Mouse (Mus musculus) neural tube, embryonic 13.5 days (tissue): ENCODE measurements around the gene Slc5a7. TPM values are rescaled to one million over a fixed set of nuclear protein-coding genes. Genes with fewer than 3 reads are reported as not detected.
A peak's percentile ranks its signal among the peaks of the same experiment; 100 is the strongest.

Experiments
- ATAC-seq: fragments of 200-750 bp; cut with Nextera tagmentation; 2 replicates; pipeline ENCODE4 v1.8.0; 2017; ENCODE audit warnings: low read depth, mild to moderate bottlenecking, moderate TSS enrichment, moderate library complexity
- H3K27ac ChIP-seq: fragments of 300-500 bp; sonication (generic); replicated peaks from 2 replicates; pipeline ENCODE4 v1.5.1; 2015; ENCODE audit warnings: moderate library complexity, mild to moderate bottlenecking, inconsistent platforms
- H3K27me3 ChIP-seq: fragments of 300-500 bp; sonication (generic); 2 replicates; pipeline ENCODE4 v1.6.1; 2015; ENCODE audit warnings: mild to moderate bottlenecking, inconsistent platforms
- H3K36me3 ChIP-seq: fragments of 300-500 bp; sonication (generic); 2 replicates; pipeline ENCODE4 v1.6.1; 2015; ENCODE audit warnings: mild to moderate bottlenecking, inconsistent platforms
- H3K4me1 ChIP-seq: fragments of 300-500 bp; sonication (generic); replicated peaks from 2 replicates; pipeline ENCODE4 v1.6.1; 2015; ENCODE audit warnings: inconsistent platforms
- H3K4me2 ChIP-seq: fragments of 300-500 bp; sonication (generic); 2 replicates; pipeline ENCODE4 v1.6.1; 2015; ENCODE audit warnings: inconsistent platforms, mild to moderate bottlenecking, moderate library complexity
- H3K4me3 ChIP-seq: fragments of 300-500 bp; sonication (generic); 2 replicates; pipeline ENCODE4 v1.5.1; 2015; ENCODE audit warnings: mild to moderate bottlenecking, inconsistent platforms
- H3K9ac ChIP-seq: fragments of 300-500 bp; sonication (generic); 2 replicates; pipeline ENCODE4 v1.6.1; 2015; ENCODE audit warnings: moderate library complexity, mild to moderate bottlenecking, inconsistent platforms
- H3K9me3 ChIP-seq: fragments of 300-500 bp; sonication (generic); 2 replicates; pipeline ENCODE4 v1.6.1; 2016; ENCODE audit warnings: inconsistent platforms
- WGBS: fragments of 180-500 bp; shearing (Covaris S2); methylation state at CpG from one replicate; pipeline ENCODE4 v1.1.7; 2015; 5-methylcytosine and 5-hydroxymethylcytosine counted together
- polyA plus RNA-seq: library from polyadenylated mRNA; unstranded; fragments of >200 nt; fragmentation: Nextera tagmentation; extraction: Ambion mirVana; gene quantifications from 2 replicates; pipeline ENCODE4 v1.2.1, GENCODE M21; 2015

Gene Slc5a7
- polyA plus RNA-seq = 9.1 and 13.5 TPM in 2 replicates

GRCm38 (mm10) chr17:54298934-54299333 is at the start of gene Slc5a7:
Gene Slc5a7, minus strand, starts transcription at chr17:54299034.
- peaks cover 11% of the 10 kb centered on the region for H3K4me1 ChIP-seq
- peak within 1 kb of the TSS; percentile 71 for H3K9ac ChIP-seq
- peaks cover 10% of the 10 kb centered on the region for H3K27me3 ChIP-seq
- peak within 1 kb of the TSS; percentile 89 for H3K4me2 ChIP-seq
- no peaks in the 10 kb centered on the region for H3K9me3 ChIP-seq
- no peaks in the 10 kb centered on the region for H3K36me3 ChIP-seq
- 47% methylated on average over 1 of the region's 1 CpGs for WGBS
- peak; percentile 32; the same call in 1 of the 2 replicates for ATAC-seq
- H3K27ac ChIP-seq = peak within 1 kb of the TSS; percentile 52; the same call in 1 of the 2 replicates
- peak within 1 kb of the TSS; percentile 47 for H3K4me3 ChIP-seq

- no peaks in the 10 kb centered on the region for H3K4me1 ChIP-seq
These were observed 48.8 kb upstream of the Slc5a7 start for GRCm38 (mm10) chr17:54347672-54348071.

DNA sequence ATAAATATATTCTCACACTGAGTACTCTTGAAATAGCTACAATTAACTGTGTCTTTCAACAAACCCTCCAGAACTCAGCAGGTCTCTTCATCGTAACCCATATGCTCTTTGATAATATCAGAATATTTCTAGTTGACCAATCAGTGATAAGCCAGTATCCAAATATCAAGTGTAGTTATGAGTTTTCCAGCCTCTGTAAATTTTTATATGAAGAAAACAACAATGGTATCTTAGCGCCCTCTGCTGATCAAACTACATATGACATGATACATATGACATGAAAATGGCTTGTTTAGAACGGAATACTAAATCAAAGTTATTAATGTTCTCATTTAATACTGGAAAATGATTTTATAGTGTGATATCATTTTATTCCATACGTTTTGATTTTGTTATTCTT is 44.6 kb upstream of the Slc5a7 start:
- Histone ChIP-seq H3K9ac (no peak overlapping the region), H3K4me2 (no peak overlapping the region), H3K9me3 (no peaks in the 10 kb centered on the region), H3K27ac (no peak overlapping the region), H3K27me3 (no peaks in the 10 kb centered on the region), H3K36me3 (no peaks in the 10 kb centered on the region), H3K4me3 (no peak overlapping the region), H3K4me1 (no peaks in the 10 kb centered on the region)
- WGBS = 28% methylated on average over 4 of the region's 4 CpGs
- ATAC-seq = no peak

More at GRCm38 (mm10) chr17:54347672-54348071, 48.8 kb upstream of the Slc5a7 start:
- ATAC-seq = no peak
- Histone ChIP-seq H3K36me3 (no peaks in the 10 kb centered on the region), H3K27me3 (no peaks in the 10 kb centered on the region), H3K9me3 (no peaks in the 10 kb centered on the region), H3K4me2 (no peak overlapping the region), H3K9ac (no peak overlapping the region), H3K27ac (no peak overlapping the region), H3K4me3 (no peak overlapping the region)
- 76% methylated on average over 8 of the region's 8 CpGs for WGBS

DNA sequence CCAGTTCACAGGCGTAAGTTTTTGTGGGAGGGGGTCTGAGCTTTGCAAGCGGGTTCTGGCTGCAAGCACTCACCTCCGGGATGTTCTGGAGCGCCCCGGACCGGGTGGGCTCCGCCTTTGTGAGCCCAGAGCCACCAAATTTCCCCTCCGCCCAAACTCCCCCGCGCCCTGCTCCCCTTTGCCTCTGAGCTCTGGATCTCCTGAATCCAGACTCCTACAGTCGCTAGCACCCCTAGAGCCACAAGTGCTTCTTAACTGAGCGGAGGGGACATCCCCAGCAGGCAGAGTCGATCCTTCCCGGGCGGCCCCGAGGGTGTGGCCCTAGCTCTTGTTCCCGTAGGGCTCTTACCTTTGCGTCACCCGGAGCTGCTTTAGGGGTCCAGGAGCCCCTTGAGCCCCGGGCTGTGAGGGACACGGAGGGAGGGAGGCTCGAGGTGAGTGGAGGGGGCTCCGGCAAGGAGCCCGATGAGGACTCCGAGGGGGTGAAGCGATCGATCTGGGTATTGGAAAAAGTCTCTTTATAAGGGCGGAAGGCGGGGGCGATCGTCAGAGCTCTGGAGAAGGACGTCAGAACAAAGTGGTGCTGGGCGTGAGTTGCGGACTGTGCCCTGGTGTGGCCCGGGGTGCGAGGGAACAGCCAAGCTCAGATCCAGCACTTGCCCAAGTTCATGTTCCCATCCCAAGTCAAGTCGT is 456 bp downstream of the Slc5a7 start:
- peaks cover 10% of the 10 kb centered on the region for H3K27me3 ChIP-seq

GRCm38 (mm10) chr17:54250783-54251182 is 48.1 kb downstream of the Slc5a7 start:
- H3K27ac ChIP-seq = no peak overlapping the region
- ATAC-seq = no peak
- H3K27me3 ChIP-seq = no peaks in the 10 kb centered on the region
- H3K4me2 ChIP-seq = no peak overlapping the region
- H3K36me3 ChIP-seq = no peaks in the 10 kb centered on the region
- no peak overlapping the region for H3K9ac ChIP-seq
- no peaks in the 10 kb centered on the region for H3K9me3 ChIP-seq
- H3K4me3 ChIP-seq = no peak overlapping the region
- H3K4me1 ChIP-seq = no peaks in the 10 kb centered on the region

More for the DNA sequence above, 456 bp downstream of the Slc5a7 start:
- WGBS = 1% methylated on average over 37 of the region's 37 CpGs
- peak overlapping the region; percentile 52; the same call in 1 of the 2 replicates for H3K27ac ChIP-seq
- H3K9me3 ChIP-seq = no peaks in the 10 kb centered on the region
- H3K36me3 ChIP-seq = no peaks in the 10 kb centered on the region
- peak; percentile 71 for ATAC-seq
- peak overlapping the region; percentile 89 for H3K4me2 ChIP-seq
- peaks cover 11% of the 10 kb centered on the region for H3K4me1 ChIP-seq
- peak overlapping the region; percentile 47 for H3K4me3 ChIP-seq
- peak overlapping the region; percentile 71 for H3K9ac ChIP-seq

GRCm38 (mm10) chr17:54243650-54244300 is 55.1 kb downstream of the Slc5a7 start:
- H3K9ac ChIP-seq = no peak overlapping the region
- no peaks in the 10 kb centered on the region for H3K27me3 ChIP-seq
- no peaks in the 10 kb centered on the region for H3K36me3 ChIP-seq
- no peak for ATAC-seq
- no peak overlapping the region for H3K4me2 ChIP-seq
- no peaks in the 10 kb centered on the region for H3K4me1 ChIP-seq
- no peak overlapping the region for H3K4me3 ChIP-seq
- H3K9me3 ChIP-seq = no peaks in the 10 kb centered on the region
- no peak overlapping the region for H3K27ac ChIP-seq

DNA sequence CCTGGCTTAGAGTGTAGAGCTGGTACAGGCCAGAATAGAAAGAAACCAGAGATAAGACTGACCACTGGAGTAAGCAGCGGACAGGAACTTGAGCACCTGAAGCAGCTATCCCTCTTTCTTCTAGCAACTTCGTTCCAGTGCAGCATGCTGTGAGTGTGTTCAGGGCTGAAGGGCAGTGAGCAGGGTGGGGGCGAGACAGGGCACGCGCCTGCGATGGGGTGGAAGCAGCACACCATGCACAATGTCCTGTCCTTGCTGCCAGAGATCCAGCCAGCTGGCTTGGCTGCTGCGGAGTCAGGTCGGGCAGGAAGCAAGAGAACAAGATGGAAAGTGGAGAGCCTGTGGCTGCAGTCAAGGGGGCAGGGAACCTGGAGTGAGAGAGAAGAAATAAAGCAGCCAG is 59.4 kb downstream of the Slc5a7 start:
- no peaks in the 10 kb centered on the region for H3K27me3 ChIP-seq
- H3K4me3 ChIP-seq = no peak overlapping the region
- no peaks in the 10 kb centered on the region for H3K4me1 ChIP-seq
- H3K4me2 ChIP-seq = no peak overlapping the region
- no peak for ATAC-seq
- H3K9me3 ChIP-seq = no peaks in the 10 kb centered on the region
- H3K36me3 ChIP-seq = no peaks in the 10 kb centered on the region
- no peak overlapping the region for H3K27ac ChIP-seq
- 82% methylated on average over 8 of the region's 8 CpGs for WGBS
- no peak overlapping the region for H3K9ac ChIP-seq
